8 mouse cellular contexts compared by ENCODE assay signal in the genomic region with DNA sequence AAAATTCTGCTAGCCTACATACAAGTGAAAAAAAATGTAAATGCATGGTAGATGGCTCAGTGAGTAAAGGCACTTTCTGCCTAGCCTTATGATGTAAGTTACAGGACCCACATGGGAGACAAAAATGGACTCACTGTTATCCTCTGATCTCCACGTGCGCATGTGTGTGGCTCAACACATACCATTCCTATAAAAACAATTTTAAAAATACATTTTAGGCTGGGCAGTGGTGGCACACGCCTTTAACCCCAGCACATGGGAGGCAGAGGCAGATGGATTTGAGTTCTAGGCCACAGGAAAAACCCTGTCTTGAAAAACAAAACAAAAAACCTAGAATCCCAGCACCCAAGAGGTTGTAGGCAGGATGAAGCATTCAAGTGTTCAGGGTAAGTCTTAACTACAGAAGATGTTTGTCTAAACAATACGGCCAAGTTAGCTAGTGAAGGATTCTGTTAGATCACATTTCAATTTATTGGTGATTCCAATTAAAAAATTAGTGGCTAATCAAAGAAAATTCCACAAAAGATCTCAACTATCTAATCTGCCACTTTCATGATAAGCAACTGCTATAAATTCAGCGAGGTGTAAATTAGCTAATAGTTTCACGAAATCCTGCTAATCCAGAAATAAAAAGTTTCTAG. TPM values are rescaled to one million over a fixed set of nuclear protein-coding genes. Genes with fewer than 3 reads are reported as not detected.
DNase-seq lines count a peak whose midpoint lies in the region; ATAC-seq and TF ChIP-seq lines count a peak whose summit lies in the region.

No protein-coding gene starts in this region.

- H3K36me3 ChIP-seq in lung, embryonic 14.5 days (ENCODE audit: insufficient read depth) = no peaks in the 10 kb centered on the region
- no peaks in the 10 kb centered on the region for H3K36me3 ChIP-seq in embryonic facial prominence, embryonic 13.5 days
- no peaks in the 10 kb centered on the region for H3K36me3 ChIP-seq in intestine, postnatal 0 days (ENCODE audit: control insufficient read depth, insufficient read depth)

- no peak for TF ChIP-seq CTCF in lung, embryonic 14.5 days (IDR thresholded peaks at IDR 0.05; ENCODE audit: low read depth)
- no peak for TF ChIP-seq CTCF in intestine, postnatal 0 days (IDR thresholded peaks at IDR 0.05; ENCODE audit: low read depth)

- no peak for ATAC-seq in lung, embryonic 14.5 days (ENCODE audit: insufficient read depth)
- no peak for ATAC-seq in embryonic facial prominence, embryonic 13.5 days (ENCODE audit: insufficient number of reproducible peaks, insufficient read depth, low FRiP score, low TSS enrichment, low read depth)
- no peak for ATAC-seq in intestine, postnatal 0 days
- ATAC-seq in erythroid progenitor cell, adult 5-6 weeks (replicated peaks; ENCODE audit: low FRiP score, poor library complexity, severe bottlenecking) = no peak

- H3K4me2 ChIP-seq in lung, embryonic 14.5 days = peak overlapping the region; percentile 73
- peak overlapping the region; percentile 72 for H3K4me2 ChIP-seq in embryonic facial prominence, embryonic 13.5 days
- peak overlapping the region; percentile 80 for H3K4me2 ChIP-seq in intestine, postnatal 0 days (replicated peaks; ENCODE audit: low read depth)

- H3K4me3 ChIP-seq in lung, embryonic 14.5 days (ENCODE audit: low read depth, low read length) = peak overlapping the region; percentile 99
- H3K4me3 ChIP-seq in embryonic facial prominence, embryonic 13.5 days = peak overlapping the region; percentile 98
- peak overlapping the region; percentile 78 for H3K4me3 ChIP-seq in intestine, postnatal 0 days (ENCODE audit: low read depth, low read length)

- H3K27ac ChIP-seq in lung, embryonic 14.5 days (ENCODE audit: low read depth) = peak overlapping the region; percentile 99
- peak overlapping the region; percentile 100; the same call in 1 of the 2 replicates for H3K27ac ChIP-seq in embryonic facial prominence, embryonic 13.5 days
- no peak overlapping the region for H3K27ac ChIP-seq in intestine, postnatal 0 days (ENCODE audit: low read depth, low read length)

- WGBS in lung, embryonic 14.5 days = 19% methylated on average over 6 of the region's 6 CpGs
- WGBS in embryonic facial prominence, embryonic 13.5 days = 23% methylated on average over 6 of the region's 6 CpGs
- WGBS in intestine, postnatal 0 days = 30% methylated on average over 6 of the region's 6 CpGs

- no peaks in the 10 kb centered on the region for H3K27me3 ChIP-seq in lung, embryonic 14.5 days (ENCODE audit: insufficient read depth, low read length)
- no peaks in the 10 kb centered on the region for H3K27me3 ChIP-seq in embryonic facial prominence, embryonic 13.5 days
- no peaks in the 10 kb centered on the region for H3K27me3 ChIP-seq in intestine, postnatal 0 days (replicated peaks; ENCODE audit: control insufficient read depth, insufficient read depth, low read length)

- H3K4me1 ChIP-seq in lung, embryonic 14.5 days (ENCODE audit: insufficient read depth) = 0 out of 2 replicates have a peak, but pooled peaks cover 11% of the 10 kb centered on the region
- H3K4me1 ChIP-seq in embryonic facial prominence, embryonic 13.5 days = peaks cover 25% of the 10 kb centered on the region
- no peaks in the 10 kb centered on the region for H3K4me1 ChIP-seq in intestine, postnatal 0 days (replicated peaks; ENCODE audit: control insufficient read depth, insufficient read depth, low read length)

- H3K9me3 ChIP-seq in lung, embryonic 14.5 days (ENCODE audit: low read depth, low read length) = no peaks in the 10 kb centered on the region
- H3K9me3 ChIP-seq in embryonic facial prominence, embryonic 13.5 days = no peaks in the 10 kb centered on the region
- H3K9me3 ChIP-seq in intestine, postnatal 0 days (ENCODE audit: control insufficient read depth) = no peaks in the 10 kb centered on the region

- H3K9ac ChIP-seq in lung, embryonic 14.5 days = peak overlapping the region; percentile 99
- 0 out of 2 replicates have a peak overlapping the region, but pooled peaks have one; percentile 46 for H3K9ac ChIP-seq in embryonic facial prominence, embryonic 13.5 days
- no peak overlapping the region for H3K9ac ChIP-seq in intestine, postnatal 0 days (ENCODE audit: low read depth, low read length)

- DNase-seq in lung, embryonic 14.5 days = peak; percentile 53
- no peak for DNase-seq in lung, postnatal 14 days
- DNase-seq in retina, embryonic 14.5 days (ENCODE audit: low spot score) = peak; percentile 35
- DNase-seq in spleen, postnatal 14 days (ENCODE audit: low spot score in 2 of 2) = no peak
- DNase-seq in right cerebral cortex, postnatal 36 days (ENCODE audit: low spot score in 2 of 2) = no peak

RNA-seq across cellular contexts. Expression of a gene that starts 1.1 kb away (rescaled TPM):
- 51.4 and 55.6 TPM in 2 replicates for polyA plus RNA-seq in lung, embryonic 14.5 days (2014; fragmentation: Nextera tagmentation; extraction: Ambion mirVana)
- polyA plus RNA-seq in embryonic facial prominence, embryonic 13.5 days (2015; fragmentation: Nextera tagmentation; extraction: Ambion mirVana) = 42.2 and 54.9 TPM in 2 replicates
- polyA plus RNA-seq in intestine, postnatal 0 days (2015; fragmentation: Nextera tagmentation; extraction: Ambion mirVana) = 12.4 and 15.7 TPM in 2 replicates
- total RNA-seq in erythroid progenitor cell, adult 5-6 weeks (2015; ENCODE audit: low replicate concordance) = 157 and 174 TPM in 2 replicates
- 279 and 283 TPM in 2 replicates for total RNA-seq in erythroid progenitor cell, adult 5-6 weeks (2017; ENCODE audit: low replicate concordance)

RNA-seq across cellular contexts. Expression of a gene that starts 54.5 kb away (rescaled TPM):
- 0.88 and 1.8 TPM in 2 replicates for polyA plus RNA-seq in lung, embryonic 14.5 days (2014; fragmentation: Nextera tagmentation; extraction: Ambion mirVana)
- 0.86 and 1.4 TPM in 2 replicates for polyA plus RNA-seq in embryonic facial prominence, embryonic 13.5 days (2015; fragmentation: Nextera tagmentation; extraction: Ambion mirVana)
- polyA plus RNA-seq in intestine, postnatal 0 days (2015; fragmentation: Nextera tagmentation; extraction: Ambion mirVana) = 0.17 and 0.43 TPM in 2 replicates
- total RNA-seq in erythroid progenitor cell, adult 5-6 weeks (2015; ENCODE audit: low replicate concordance) = 0.72 TPM in 1 of 2 replicates, not detected in the other
- not detected in 2 replicates for total RNA-seq in erythroid progenitor cell, adult 5-6 weeks (2017; ENCODE audit: low replicate concordance)

RNA-seq across cellular contexts. Expression of a gene that starts 54.8 kb away (rescaled TPM):
- 8.9 and 9.7 TPM in 2 replicates for polyA plus RNA-seq in lung, embryonic 14.5 days (2014; fragmentation: Nextera tagmentation; extraction: Ambion mirVana)
- polyA plus RNA-seq in embryonic facial prominence, embryonic 13.5 days (2015; fragmentation: Nextera tagmentation; extraction: Ambion mirVana) = 9.3 and 9.8 TPM in 2 replicates
- polyA plus RNA-seq in intestine, postnatal 0 days (2015; fragmentation: Nextera tagmentation; extraction: Ambion mirVana) = 5.2 and 5.5 TPM in 2 replicates
- 2.5 and 5.9 TPM in 2 replicates for total RNA-seq in erythroid progenitor cell, adult 5-6 weeks (2015; ENCODE audit: low replicate concordance)
- 0.68 and 2.6 TPM in 2 replicates for total RNA-seq in erythroid progenitor cell, adult 5-6 weeks (2017; ENCODE audit: low replicate concordance)

Comparison
In these comparisons a context has a peak if more than half of its experiments do, and no peak if none do; other contexts are left out.
1. DNase-seq: peak in lung, embryonic 14.5 days (single experiment) and retina, embryonic 14.5 days (single experiment); none in lung, postnatal 14 days (single experiment), spleen, postnatal 14 days (0 of 2) and right cerebral cortex, postnatal 36 days (0 of 2).
2. Peak in every context shown above with its lines, with median percentiles within 50 percentile points of each other: H3K4me2 ChIP-seq and H3K4me3 ChIP-seq.